Mouse (Mus musculus) regulatory T cell (primary cell): ENCODE results near the gene Snrpd2.
"Not testable (repeated sequence)": the region's sequence is repeated elsewhere in the genome, so short reads cannot be mapped to it uniquely, and the experiment has no call there.

ENCODE experiments used
- in situ Hi-C: fragments of 300-600 bp; cut with MboI, MseI; formaldehyde crosslinking; loops from one replicate; pipeline ENCODE4 v1.15.1; 2025; ENCODE audit warnings: high pct_unique_total_duplicates

The Snrpd2 gene

DNA sequence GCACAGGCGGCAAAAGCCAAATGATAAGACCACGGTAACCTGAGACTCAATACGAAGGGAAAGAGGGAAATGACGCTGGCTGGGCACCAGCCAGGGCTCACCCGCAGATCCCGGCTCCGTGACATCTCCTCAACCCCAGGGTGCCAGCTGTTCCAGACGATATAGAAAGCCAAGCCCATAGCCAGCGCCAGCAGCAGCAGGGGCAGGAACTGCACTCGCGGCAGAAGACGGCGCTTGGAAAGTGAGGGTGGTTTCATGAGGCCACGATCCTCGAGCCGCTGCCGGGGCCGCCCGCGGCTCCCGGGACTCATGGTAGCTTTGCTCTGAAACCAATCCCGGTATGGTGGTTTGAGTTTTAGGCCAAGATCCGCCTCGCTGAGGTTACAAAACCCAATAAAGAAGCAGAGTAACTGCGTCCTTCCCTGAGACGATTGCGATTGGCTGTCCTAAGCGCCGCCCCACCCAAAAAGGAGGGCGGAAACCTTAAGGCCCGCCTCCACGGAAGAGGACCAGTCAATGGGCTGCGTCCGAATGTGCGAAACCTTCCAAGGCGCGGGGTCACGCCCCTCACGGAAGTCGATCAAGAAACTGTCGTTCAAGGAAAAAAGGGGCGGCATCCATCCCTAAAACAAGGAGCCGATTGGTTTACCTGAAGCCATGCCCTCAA is 514 bp upstream of the Snrpd2 start, which contains the start of gene Qpctl:
Qpctl (minus strand) TSS at position 417 of the 667 bp plus-strand sequence.
- in situ Hi-C loops, result no loop called here

DNA sequence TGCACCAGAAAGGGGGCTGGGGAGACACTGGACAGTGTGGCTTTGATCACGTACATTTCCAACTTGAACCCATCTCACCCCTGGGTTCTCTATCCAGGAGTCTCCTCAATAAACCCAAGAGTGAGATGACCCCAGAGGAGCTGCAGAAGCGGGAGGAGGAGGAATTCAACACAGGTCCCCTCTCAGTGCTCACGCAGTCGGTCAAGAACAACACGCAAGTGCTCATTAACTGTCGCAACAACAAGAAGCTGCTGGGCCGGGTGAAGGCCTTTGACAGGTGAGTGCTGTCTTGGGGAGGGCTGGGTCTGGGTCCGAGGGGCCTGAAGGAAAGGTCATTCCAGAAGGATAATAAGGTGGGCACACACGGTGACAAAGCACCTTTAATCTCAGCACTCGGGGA is 1.6 kb downstream of the Snrpd2 start:
- in situ Hi-C loops, result not testable (repeated sequence)

DNA sequence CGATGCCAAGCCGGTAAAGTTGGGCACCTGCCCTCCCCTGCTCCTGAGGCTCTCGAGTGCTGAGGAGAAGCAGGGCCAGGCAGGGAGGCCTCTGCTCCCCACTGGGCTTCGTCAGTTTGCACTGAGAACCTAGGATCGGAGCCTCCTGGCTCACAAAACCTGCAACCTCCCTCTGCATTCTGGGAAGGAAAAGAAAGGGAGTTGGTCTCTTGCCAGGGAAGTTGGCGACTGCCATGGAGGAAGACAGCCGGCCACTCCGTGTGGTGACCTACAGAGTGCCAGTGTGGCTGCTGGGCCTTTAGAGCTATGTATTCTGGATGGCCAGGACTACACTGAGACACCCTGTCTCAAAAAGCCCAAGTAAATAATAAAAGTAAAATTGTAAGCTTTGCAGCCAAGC is 5.3 kb downstream of the Snrpd2 start:
- in situ Hi-C loops, result no loop called here

DNA sequence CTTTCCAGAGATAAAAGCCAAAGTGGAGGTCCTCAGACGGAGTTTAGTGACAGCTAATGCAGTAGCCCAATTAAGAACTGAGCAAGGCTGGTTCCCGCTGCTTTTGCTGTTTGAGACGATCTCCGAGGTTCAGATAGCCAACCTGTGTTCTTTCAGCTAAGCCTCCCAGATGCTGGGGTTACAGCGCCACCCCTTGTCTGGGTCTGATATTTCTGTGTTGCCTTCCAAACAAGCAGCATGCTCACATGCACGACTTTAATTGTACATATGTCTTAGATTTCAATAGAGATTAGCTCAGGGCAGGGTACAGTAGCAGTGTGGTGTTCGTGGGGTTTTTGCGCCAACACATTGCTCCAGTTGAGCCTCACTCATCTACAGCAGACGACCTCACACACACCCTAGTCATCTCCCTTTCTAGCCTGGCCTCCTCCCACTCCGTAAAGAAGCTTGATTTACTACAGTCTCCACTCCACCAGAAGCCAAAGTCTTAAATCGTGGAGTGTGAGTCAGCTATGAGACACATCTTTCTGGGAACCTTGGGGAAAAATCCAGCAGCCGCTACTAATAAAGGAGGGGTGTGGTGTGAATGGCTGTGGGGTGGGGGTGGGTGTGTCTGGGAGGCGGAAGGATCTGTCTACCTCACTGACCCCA is 6.4 kb downstream of the Snrpd2 start:
- in situ Hi-C loops, result no loop called here

DNA sequence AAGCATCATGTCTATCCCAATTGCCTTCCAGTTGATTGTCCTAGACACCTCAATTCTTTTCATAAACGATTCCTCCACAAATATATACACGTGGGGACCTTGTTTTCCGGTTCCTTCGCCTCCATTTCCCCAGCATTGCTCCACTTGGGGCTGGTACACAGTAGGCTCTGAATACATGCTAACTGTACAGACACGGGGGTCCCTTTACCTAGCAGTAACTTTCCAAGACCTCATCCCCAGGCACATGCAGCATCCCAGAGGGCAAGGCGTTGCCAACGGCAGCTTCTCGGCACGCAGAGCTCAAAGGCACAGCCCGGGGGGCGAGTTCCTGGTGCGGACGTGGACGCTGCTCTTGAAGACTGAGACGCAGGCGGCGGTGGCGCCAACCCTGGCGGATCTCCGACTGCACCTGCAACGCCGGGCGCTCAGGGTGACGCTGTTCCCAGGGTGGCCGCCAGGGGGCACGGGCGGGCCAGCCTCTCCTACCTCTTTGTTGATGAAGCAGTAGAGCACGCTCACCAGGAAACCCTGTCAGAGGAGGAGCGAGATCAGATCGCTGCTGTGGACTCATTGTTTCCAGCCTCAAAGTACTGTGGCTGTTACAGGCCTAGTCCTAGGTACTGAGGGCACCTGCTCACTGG is 7.8 kb downstream of the Snrpd2 start:
- in situ Hi-C loops, result no loop called here

DNA sequence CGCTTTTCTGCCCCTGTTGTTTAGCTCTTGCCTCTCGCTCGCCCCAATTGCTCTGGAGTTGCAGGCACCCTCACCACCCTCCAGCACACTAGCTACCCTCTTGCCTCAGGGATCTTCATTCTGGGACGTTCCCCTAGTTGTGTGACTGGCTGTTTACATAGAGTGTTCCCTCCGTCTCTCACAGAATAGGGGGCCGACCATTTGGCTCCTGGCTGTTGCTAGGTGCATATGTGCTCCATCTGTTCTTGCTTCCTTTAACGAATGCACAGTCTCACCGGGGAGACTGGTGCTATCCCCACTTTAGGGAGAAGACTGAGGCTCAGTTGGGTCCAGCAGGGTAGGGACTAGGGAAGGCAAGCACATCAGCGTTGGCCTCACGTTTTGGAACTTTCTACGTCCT is 9.1 kb downstream of the Snrpd2 start:
- in situ Hi-C loops, result no loop called here

DNA sequence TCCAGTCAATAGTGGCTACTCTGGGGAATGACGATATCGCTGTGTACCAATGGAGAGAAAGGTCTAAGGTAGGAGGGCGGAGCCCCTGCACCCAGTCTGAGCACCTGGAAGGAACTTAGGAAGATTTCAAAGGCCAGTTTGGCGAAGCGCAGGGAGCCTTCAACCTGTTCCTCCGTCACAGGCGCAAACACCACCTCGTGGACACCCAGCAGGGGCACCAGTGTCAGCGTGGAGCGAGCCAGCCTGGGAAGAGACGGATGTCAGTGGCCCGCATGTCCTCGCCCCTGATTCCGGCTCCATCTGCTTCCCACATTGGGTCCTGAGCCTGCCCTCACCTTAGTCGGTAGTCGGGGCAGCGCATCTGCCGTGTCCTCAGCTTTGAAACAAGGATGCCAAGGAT is 9.9 kb downstream of the Snrpd2 start:
- in situ Hi-C loops, result no loop called here

DNA sequence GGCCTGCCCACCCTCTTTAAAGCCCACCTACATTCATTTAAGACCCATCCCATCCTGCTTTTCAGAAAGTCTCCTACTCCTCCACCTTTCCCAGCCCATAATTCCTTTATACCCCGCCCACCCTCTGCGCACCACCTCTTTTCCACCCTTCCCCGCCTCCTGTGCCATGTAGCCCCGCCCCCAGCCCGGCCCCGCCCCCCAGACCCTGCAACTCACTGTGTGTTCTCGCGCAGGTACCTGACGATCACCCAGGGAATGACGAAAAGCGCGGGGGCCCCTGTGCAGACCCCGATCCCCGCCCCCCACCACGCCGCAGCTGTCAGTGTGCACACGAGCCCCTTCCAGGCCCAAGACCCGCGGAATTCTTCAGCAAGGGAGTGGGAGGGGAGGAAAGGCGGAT is 10.6 kb downstream of the Snrpd2 start:
- in situ Hi-C loops, result no loop called here

DNA sequence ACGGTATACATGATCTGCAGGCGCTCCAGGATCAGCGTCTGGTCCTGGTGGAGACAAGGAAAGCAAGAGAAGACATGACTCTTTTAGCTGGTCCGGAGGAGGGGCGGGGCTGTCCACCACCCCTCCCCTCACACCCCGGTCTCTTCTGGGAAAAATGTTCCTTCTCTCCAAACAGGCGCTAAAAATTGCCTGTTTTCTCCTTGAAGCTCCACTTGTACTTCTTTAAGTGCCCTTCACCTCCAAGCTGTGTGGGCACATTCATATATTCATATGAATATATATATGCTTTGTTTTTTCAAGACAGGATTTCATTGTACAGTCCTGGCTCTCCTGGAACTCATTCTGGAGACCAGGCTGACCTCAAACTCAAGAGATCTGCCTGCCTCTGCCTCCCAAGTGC is 13.4 kb downstream of the Snrpd2 start:
- in situ Hi-C loops, result no loop called here

DNA sequence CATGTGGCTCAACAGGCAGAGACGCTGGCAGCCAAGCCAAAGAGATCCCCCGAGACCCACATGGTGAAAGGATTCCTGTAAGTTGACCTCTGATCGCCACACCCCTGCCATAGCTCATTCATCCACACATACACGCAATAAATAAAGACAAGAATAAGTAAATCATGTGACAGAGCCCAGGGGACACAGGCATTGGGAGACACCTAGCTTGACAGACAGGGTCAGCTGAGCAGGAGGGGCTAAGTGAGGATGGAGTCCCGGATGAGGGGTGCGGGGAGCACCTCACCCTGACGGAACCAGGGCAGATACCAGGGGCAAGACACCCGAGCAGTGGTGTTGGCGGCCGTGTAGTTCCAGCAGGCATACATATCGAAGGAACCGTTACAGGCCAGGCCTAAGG is 14.2 kb downstream of the Snrpd2 start:
- in situ Hi-C loops, result no loop called here

DNA sequence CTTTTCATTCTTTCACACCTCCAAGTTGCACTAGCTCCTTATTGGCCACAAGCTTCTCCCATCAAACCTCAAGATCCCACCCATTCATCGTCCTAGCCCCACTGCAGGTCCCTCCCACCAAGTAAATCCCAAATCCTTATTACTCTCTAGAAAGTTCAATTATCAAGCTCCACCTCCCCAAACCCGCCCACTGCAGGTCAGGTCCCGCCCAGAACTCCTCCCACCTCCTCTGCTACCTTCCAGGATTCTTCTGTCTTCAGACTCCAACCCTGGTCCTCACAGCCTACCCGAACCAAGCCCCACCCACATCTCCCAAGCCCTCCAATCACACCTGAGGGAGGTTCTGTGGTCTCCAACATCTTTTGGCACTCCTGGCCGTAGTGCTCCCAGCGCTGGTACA is 14.7 kb downstream of the Snrpd2 start:
- in situ Hi-C loops, result no loop called here

DNA sequence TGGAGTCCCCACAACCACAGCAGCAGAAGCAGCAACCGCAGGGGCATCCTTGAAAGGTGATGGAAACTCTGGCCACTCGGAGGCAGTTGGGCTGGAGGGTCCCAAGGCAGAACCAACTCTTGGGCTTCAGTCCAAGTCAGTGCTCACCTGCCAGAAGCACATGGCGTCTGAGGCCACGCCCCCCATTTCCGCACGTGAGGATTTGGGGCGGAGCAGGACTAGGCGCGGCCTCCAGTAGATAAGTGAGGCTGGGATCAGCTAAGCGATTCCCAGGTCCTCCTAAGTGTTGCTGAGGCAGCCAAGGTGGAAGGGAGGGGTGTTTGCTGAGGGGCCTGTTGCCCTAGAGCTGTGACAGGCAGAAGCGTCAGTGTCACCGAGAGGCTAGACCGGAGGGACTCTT is 15.5 kb downstream of the Snrpd2 start:
- in situ Hi-C loops, result no loop called here

DNA sequence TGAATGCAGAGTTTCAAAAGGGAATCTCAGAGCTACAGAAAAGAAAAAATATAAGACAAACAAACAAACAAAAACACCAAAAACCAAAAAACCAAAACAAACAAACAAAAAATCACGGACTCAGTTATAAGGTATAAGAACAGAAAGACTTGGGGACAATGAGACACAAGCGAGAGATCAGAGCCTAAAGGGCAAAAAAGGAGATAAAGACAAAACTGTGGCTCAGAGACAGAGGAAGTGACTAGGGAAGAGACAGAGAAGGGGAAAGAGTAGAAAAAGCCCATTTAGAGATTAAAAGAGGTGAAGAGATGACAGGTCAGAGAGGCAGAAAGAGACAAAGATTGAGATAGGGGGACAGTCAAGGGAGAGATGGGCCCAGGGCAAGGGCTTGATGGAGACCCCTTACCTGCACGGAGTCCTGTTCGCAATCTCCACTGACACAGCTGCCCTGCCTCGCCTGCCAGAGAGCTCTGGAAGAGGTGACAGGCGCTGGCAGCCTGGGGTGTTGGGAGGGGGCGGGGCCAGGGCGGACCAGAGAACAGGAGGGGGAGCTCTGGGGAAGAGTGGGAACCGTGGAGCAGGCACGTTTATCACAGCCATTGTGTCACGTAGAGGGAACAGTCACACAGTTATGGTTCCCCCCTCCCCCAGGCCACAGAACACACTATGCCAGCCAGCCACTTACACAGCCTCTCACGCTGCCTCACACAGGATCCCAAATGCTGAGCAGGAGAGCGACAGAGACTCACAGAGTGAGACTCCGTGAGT is 16.3 kb downstream of the Snrpd2 start, which contains the start of gene Gipr:
Gipr (minus strand) TSS at position 472 of the 768 bp plus-strand sequence.
- in situ Hi-C loops, result no loop called here

DNA sequence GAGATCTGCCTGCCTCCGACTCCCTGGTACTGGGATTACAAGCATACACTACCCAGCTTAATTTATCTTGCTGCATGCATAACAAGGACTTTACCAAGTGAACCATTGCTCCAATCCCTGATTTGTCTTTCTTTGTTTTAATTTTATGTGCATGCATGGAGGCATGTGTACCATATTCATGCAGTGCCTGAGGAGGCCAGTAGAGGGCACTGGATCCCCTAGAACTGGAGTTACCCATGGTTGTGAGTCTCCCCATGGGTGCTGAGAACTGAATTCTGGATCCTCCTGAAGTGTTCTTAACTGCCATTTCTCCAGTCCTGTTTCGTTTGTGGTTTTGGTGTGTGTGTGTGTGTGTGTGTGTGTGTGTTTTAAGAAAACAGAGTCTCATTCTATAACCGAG is 17.5 kb downstream of the Snrpd2 start:
- in situ Hi-C loops, result no loop called here

DNA sequence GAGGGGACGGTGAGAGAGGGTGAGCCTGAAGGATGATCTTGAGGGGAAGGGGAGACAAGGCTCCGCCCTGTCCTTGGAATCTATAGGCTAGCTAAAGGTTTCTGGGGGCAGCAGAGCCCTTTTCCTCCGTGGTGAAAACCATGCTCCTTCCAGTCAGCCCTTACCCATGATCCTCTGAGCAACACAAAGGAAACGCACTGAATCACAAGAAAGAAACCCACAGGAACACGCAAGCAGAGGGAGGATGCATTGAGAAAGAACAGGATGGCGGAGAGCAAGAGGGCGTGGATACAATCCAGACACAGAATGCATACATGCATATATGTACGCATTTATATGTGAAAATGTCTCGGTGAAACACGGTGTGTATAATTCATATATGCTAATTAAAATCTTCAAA is 20.0 kb downstream of the Snrpd2 start:
- in situ Hi-C loops, result no loop called here

DNA sequence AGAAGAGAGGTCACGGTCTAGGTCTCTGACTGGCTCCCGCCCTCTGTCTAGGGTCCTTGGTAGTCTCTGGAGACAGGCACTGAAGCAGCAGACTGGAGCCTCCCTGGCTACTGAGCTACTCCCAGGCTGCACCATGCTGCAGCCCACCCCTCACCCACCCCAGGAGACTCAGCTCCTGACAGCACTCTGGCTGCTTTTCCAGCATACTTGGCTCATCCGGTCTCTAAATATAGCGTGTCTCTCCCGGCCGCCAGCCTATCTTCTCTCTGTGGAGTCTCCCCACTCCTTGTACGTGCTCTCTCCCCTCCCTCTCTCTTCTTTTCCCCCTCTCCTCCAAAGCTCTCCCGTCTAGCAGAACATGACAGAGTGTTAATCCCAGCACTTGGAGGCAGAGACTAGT is 20.6 kb downstream of the Snrpd2 start:
- in situ Hi-C loops, result no loop called here

DNA sequence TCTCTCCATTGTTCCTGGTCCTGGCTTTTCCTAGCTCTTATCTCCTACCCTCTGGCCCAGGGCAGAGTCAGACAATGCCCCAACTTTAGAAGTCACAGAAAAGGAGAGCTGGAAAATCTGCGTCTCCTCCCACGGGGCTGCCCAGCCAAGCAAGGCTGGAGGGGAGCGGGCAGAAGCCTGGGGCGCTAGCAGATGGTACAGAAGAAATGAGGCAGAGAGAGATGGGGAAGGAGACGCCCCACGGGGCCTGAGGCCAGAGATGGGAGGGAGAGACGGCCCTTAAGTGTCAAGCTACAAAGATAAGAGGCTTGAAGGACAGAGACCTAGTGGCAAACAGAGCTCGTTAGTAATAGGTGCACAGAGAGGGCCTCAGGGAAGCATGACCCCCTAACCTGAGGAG is 22.3 kb downstream of the Snrpd2 start:
- in situ Hi-C loops, result no loop called here

DNA sequence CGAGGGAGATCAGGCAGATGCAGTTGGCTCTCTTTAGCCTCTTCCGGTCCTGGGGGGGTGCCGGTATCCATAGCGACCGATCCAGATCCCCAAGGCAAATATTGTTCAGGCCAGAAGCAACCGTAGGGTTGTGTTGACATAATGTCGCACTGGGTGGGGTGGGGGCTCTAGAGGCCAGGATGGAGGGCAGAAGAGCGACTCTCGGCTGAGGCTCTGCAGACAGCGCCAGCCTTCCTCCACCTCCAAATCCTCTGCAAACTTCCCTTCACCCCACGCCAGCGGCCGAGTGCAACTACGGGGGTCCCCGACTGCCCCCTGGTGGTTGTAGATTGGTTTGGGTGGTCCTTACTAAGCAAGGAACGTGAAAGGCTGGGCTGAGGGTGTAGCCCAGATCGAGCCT is 23.4 kb downstream of the Snrpd2 start:
- in situ Hi-C loops, result no loop called here

DNA sequence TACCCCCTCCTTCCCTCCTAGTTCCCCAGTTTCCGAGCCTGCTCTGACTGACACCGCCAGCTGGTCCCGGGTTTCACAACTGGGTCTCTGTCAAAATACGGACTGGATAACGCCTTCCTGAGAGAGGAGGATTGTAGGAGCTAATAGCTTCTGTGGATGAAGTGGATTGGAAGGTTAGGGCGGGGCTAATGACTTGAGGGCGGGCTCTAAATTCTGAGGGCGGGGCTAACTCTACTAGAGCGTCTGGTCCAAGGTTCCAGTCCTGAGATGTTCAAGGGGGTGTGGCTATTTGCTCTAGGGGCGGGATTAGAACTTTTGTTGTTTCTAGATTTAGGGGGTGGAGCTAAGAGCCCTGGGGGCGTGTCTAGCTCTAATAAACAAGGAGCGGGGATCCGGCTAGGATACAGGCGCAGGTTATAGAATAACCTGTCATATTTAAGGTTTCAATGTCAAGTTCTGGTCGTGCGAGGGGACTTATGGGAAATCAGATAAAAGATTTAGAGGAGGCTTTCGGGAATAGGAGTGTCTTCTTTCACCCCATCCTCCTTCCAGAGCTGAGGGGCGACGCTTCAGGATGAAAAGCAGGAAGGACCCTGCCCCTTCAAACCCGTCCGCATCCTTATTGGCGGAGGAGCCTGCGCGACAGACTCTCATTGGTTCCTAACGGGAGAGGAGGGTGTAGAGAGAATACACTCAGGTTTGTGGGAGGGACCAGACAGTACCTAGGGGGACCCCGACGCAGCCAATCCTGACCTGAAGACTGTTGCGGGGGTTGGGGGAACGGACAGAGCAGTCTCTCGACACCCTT is 26.4 kb downstream of the Snrpd2 start, which contains the start of gene Eml2:
Eml2 (plus strand) TSS at position 714 of the 808 bp plus-strand sequence.
- in situ Hi-C loops, result no loop called here

DNA sequence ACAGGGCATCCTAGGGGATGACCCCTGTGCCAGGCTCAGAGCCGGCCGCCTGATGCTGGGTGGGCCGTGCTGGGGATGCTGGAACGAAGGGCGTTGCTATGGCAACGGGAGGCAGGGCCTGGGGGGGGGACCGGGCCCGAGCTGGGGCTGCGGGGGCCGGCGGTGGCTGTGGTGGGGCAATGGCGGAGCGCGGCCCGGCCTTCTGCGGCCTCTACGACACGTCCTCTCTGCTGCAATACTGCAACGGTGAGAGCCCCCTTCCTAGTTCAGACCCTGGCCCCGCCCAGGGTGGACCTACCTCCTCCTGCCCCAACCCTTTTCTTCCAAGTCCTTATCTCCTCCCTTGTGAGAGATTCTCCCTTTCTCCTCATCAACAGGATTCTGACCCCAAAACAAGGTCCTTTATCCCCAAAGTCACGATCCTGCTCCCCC is 27.0 kb downstream of the Snrpd2 start:
- in situ Hi-C loops, result no loop called here

DNA sequence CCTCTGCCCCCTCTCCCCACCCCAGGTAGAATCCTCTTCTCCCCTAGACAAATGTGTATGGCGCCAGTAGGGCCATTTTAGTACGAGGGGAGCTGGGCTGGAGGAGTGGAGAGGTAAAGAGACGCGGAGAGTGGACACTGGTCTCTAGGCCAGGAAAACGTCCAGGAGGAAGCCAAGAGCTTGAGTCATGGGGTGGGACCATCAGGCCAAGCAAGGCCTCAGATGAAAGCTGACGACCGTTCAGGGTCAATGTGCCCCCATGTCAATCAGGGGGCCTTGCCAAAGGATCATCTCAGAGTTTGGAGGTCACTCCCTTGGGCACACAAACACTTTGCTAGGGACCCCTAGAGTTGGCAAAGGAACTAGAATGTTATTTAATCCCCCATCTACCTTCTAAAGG is 27.7 kb downstream of the Snrpd2 start:
- in situ Hi-C loops, result no loop called here
